Mouse (Mus musculus) cerebellum, postnatal 14 days (tissue): ENCODE data around the gene Aldh1a2.

Source experiments
- DNase-seq, 2 experiments: peaks; one replicate each; pipeline ENCODE4 v3.0.0; 2021; ENCODE audit warnings: mixed read lengths in 2 of 2

Aldh1a2 gene

DNA sequence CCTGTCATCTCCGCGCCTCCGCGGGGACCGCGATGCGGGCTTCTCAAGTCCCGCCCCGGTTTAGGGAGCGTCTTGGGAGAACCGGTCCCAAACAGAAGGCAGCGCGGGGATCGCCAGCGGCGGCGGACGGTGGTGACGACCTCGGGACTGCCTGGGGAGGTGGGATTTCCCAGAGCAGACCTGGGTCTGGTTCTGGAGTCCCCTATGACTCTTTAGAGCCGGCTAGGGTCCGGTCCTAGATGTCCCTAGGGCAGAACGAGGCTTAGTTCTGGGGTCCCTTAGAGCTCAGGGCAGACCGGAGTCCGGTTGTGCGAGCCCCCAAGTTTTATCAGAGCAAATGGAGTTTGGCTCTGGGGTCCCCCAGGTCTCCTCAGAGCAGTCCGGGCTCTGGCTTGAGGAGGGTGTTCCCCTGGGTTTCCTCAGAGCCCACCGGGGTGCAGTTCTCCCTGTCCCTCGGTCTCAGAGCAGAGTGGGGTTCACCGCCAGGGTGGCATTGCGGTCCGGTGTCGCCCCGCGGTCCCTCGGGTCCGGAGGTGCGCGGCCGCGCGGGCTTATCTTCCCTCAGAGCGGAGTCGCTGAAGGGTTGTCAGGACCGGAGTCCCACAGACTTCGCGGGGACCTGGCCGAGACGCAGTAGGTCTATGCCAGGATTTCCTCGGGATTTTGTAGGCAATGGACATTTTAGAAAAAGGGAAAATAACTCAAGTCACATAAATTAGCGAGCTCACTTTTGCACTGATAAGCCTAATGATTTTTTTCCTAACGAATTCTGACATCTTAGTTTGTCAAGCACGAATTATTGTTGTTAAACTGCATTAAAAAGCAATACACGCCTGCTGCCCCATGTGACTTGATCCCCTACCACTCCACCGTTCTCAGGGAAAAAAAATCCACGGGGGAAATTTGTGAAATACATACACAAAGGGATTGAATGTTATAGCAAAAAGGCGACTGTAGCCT lies 727 bp downstream of the Aldh1a2 start:
- DNase-seq = peak; percentile 24 to 43

- peak; percentile 7 to 27 for DNase-seq
Measured at GRCm38 (mm10) chr9:71216996-71217792, 1.6 kb downstream of the Aldh1a2 start.

- peak in 1 of 2 experiments; percentile 15 for DNase-seq
Measured at GRCm38 (mm10) chr9:71217793-71218095, 2.2 kb downstream of the Aldh1a2 start.

GRCm38 (mm10) chr9:71219161-71219560 lies 3.6 kb downstream of the Aldh1a2 start:
- DNase-seq = no peak

DNA sequence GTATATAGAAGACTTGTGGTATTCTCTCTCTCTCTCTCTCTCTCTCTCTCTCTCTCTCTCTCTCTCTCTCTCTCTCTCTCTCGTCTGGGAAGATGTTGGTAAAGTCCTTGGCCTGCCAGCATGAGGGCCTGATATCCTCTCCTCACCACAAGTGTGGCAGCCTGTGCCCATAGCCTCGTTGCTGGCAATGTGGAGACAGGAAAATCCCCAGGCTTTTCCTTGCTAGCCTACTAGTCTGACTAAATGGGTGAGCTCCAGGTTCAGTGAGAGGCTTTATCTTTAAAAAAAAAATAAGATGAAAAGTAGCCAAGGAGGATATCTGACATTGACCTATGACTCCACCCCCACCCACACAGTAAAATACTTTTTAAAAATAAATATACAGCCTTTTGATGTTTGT lies 4.8 kb downstream of the Aldh1a2 start:
- DNase-seq = no peak

- no peak for DNase-seq
Measured at GRCm38 (mm10) chr9:71227226-71227970, 11.8 kb downstream of the Aldh1a2 start.

DNA sequence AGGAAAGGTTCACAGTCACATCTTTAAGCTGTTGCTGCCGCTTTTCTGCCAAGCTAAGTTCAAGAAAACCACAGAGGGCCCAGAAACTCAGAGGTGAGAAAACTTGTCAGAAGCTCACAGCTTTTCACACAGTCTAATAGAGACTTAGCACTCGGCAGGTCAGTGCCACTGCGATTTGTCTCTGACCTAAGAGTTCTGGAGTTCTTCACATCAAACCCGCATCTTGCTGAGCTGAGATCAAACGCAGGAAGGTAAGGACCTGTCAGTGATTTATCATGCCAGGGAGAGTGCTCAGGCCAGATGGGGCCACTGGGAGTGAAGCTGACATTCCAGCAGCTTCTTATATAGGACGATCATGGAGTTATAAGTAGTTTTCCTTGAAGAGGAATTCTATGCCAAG lies 14.4 kb downstream of the Aldh1a2 start:
- no peak for DNase-seq

GRCm38 (mm10) chr9:71236540-71236939 lies 21.0 kb downstream of the Aldh1a2 start:
- DNase-seq = no peak

GRCm38 (mm10) chr9:71239926-71240325 lies 24.3 kb downstream of the Aldh1a2 start:
- no peak for DNase-seq

- DNase-seq = no peak
Measured at GRCm38 (mm10) chr9:71241515-71242411, 26.2 kb downstream of the Aldh1a2 start.

- no peak for DNase-seq
Measured at GRCm38 (mm10) chr9:71242412-71242781, 26.8 kb downstream of the Aldh1a2 start.

DNA sequence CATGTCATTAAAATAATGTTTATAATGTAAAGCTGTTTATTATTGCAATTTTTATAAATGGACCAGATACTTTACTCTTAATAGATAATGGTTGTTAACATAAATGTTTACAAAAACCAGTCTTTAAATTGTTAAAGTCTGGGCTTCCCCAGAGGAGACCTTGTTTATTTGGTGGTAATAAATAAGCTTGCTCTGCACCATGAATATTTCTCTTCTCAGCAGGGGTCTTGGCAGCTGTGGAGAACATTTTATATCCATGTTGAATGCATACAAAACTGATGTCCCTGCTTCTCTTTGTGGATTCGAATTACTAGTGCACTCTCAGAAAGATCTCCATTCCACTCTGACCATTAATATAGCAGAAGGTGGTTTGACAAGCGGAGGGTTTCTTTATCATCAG lies 38.8 kb downstream of the Aldh1a2 start:
- DNase-seq = no peak

DNA sequence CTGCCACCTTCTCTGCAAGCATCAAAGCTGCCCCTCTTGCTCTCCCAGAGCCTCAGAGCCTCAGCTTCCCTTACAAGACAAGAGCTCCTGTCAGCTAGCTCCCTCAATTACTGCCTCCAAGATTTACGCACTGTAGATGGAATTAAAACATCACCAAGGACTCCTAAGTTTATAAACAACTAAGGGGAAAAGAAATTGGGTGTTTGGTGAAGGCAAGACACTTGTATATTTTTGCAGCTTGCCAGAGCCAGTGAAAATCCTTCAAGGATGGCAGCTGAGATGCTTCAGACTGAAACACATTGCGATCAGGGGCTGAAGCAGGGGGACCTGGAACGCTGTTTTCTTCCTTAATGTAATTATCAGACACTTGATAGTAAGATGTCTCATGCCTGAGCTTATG lies 47.1 kb downstream of the Aldh1a2 start:
- no peak for DNase-seq

DNA sequence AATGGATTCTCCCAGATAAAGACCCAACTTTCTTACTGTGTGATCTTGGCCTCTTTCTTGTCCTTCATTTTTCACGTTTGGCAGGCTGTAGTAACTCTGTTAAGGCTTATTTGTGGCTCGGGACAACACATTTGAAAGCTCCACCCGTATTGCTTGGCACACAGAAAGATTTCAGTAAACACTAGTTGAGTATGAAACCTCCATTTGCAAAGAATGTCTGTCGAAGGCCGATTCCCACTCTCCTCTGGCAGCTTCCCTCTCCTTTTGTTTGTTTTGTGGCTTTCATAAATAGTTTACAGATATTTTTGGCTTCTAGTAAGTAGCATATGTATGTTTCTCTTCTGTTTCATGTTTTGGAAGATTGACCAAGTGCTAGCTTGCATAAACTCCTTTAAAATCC lies 54.1 kb downstream of the Aldh1a2 start:
- no peak for DNase-seq

GRCm38 (mm10) chr9:71270205-71270604 lies 54.6 kb downstream of the Aldh1a2 start:
- no peak for DNase-seq

- DNase-seq = peak; percentile 71 to 74
Measured at GRCm38 (mm10) chr9:71276149-71276721, 60.6 kb downstream of the Aldh1a2 start.

GRCm38 (mm10) chr9:71278741-71279140 lies 63.2 kb downstream of the Aldh1a2 start:
- no peak for DNase-seq

DNA sequence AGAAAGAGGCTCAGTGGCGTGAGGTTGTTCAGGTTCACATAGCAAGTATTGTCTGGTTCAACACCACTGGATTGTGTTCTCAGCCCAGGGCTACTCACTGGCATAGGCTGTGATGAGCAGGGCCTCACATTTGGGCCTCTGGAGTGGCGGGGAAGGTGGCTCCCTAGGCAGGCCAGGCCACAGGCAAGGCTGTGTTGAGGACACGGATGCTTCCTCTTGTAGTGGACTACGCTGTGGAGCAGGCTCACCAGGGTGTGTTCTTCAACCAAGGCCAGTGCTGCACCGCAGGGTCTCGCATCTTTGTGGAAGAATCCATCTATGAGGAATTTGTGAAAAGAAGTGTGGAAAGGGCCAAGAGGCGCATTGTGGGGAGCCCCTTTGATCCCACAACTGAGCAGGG lies 67.6 kb downstream of the Aldh1a2 start:
- DNase-seq = no peak

DNA sequence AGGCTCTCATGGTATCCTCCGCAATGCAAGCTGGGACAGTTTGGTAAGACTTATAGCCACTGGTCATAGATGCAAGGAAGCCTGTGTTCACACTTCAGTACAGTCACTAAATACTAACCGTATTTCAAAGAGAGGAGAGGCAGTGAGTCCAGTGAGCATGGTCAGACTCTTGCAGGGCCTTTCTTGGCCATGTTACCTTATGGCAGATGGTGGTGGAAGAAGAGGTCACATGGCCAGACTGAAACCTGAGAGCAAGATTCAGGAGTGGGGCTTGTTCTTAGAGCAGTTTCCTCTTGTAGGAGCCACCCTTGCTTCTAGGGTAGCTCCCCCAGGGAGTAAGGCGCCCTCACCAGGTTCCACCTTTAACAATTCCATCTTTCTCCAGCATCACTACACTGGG lies 69.6 kb downstream of the Aldh1a2 start:
- DNase-seq = peak; percentile 41 to 75

- no peak for DNase-seq
Measured at GRCm38 (mm10) chr9:71286420-71286819, 70.8 kb downstream of the Aldh1a2 start.

DNA sequence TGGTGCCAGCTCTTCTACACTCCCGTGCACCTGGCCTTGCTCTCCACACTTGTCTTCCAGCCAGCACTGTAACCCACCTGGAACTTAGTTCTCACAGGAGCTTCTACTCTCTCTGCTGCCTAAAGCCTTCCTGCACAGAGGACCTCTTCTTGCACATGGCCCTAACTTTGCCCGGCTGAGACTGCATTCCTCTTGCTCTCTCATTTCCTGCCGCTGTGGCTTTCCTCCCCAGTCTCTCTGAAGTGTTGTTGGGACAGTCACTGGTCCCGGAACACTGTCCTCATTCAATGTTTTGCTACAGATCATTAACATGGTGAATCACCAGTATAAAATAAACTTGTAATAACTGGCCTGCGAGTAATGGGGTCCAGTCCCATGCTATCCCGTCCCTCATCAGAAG lies 73.1 kb downstream of the Aldh1a2 start:
- DNase-seq = no peak

DNA sequence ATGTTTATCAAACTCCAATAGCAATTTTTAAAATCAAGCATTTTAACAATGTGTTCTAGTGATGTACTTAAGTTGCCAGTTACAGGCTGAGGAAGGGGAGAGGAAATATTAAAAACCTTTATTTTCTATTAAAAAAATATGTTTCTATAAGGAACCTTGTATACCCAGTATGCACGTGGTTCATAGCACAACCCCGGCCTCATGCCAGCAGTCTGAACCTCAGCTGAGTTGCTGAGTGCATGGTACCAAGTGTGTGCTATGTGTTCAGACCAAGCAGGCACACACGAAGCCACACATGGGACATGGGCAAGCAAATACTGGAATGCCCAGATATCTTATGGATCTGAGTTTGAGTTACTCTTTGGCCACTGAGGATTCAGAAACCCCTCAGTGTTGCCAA lies 74.2 kb downstream of the Aldh1a2 start:
- no peak for DNase-seq
